Mouse (Mus musculus): ENCODE measurements around the gene Glce. TPM values are rescaled to one million over a fixed set of nuclear protein-coding genes. Genes with fewer than 3 reads are reported as not detected.

Gene Glce
- polyA plus RNA-seq, 1 experiment: 3.3 TPM

DNA sequence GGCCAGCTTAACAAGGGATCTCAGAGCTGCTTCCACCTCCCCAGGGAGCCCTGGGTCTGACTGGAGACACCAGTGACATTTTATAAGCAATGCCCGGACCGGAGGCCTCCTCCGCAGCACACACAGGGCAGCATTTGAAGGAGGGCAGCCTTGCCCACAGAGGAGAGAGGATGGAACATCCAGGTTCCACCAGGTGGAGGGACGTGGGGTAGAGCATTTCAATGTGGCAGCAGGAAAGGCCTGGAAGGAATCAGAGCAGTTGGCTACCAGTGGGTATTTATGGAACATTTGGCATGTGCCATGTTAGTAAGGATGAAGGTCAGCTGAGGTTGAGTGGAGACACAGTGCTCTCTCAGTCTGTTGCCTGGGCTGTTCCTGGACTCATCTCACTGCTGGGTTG lies 36.3 kb upstream of the Glce start:
- no peak overlapping the region for H3K27ac ChIP-seq (ENCODE audit: insufficient read depth, low read depth, low read length)
- TF ChIP-seq CTCF (conservative IDR thresholded peaks at IDR 0.05; ENCODE audit: insufficient read depth, insufficient read length, low read depth, low read length) (no peak), POLR2A (IDR thresholded peaks at IDR 0.05; ENCODE audit: low read depth, low read length) (no peak)
- no peaks in the 10 kb centered on the region for H3K27me3 ChIP-seq (replicated peaks; ENCODE audit: control insufficient read depth, insufficient read depth, low read length)
- peaks cover 4% of the 10 kb centered on the region; the same call in 1 of the 2 replicates for H3K4me1 ChIP-seq (ENCODE audit: control insufficient read depth, insufficient read depth, low read length)
- 91% methylated on average over 4 of the region's 4 CpGs for WGBS
- H3K4me3 ChIP-seq (ENCODE audit: insufficient read depth, low read depth, low read length): no peak overlapping the region
- H3K36me3 ChIP-seq (ENCODE audit: control insufficient read depth, insufficient read depth, low read length): no peaks in the 10 kb centered on the region
- DNase-seq: no peak

DNA sequence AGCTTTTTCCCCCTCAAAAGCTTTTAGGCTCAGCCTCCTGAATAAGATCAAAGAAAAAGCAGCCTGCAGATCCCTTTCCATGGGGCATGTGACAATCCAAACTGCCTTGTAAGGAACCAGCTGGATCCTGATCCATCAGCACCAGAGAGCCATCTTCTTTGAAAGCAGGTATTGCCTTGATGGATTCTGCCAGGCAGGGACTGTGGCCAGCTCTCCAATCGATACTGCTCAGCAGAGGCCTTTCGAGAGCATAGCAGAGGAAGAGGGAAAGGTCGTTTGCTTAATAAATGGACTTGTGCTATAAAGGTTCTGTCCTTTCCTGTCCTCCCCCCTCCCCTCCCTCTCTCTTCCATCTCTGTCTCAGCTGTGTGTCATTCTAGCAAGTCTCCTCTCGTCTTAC lies 33.4 kb upstream of the Glce start:
- 37% methylated on average over 4 of the region's 4 CpGs for WGBS
- H3K4me3 ChIP-seq (ENCODE audit: insufficient read depth, low read depth, low read length): no peak overlapping the region
- H3K36me3 ChIP-seq (ENCODE audit: control insufficient read depth, insufficient read depth, low read length): no peaks in the 10 kb centered on the region
- no peaks in the 10 kb centered on the region for H3K27me3 ChIP-seq (replicated peaks; ENCODE audit: control insufficient read depth, insufficient read depth, low read length)
- H3K27ac ChIP-seq (ENCODE audit: insufficient read depth, low read depth, low read length): no peak overlapping the region
- no peaks in the 10 kb centered on the region for H3K4me1 ChIP-seq (ENCODE audit: control insufficient read depth, insufficient read depth, low read length)
- TF ChIP-seq POLR2A (IDR thresholded peaks at IDR 0.05; ENCODE audit: low read depth, low read length) (no peak), CTCF (conservative IDR thresholded peaks at IDR 0.05; ENCODE audit: insufficient read depth, insufficient read length, low read depth, low read length) (no peak)
- DNase-seq: no peak

DNA sequence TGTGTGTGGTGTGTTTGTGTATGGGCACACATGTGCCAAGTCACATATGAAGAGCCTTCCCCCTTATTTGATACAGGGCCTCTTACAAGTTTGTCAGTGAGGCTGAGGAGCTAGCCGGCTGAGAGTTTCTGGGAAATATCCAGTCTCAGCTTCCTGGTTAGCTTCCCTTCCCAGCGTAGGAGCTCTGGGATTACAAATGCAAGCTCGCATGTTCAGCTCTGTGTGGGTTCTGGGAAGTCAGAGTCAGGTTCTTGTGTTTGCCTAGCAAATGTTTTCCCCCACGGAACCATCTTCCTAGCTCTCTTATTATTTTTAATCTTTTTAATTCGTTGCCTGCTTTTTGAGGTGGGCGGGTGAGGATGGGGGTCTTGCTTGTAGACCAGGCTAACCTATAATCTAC lies 32.9 kb upstream of the Glce start:
- TF ChIP-seq POLR2A (IDR thresholded peaks at IDR 0.05; ENCODE audit: low read depth, low read length) (no peak), CTCF (conservative IDR thresholded peaks at IDR 0.05; ENCODE audit: insufficient read depth, insufficient read length, low read depth, low read length) (no peak)
- no peaks in the 10 kb centered on the region for H3K27me3 ChIP-seq (replicated peaks; ENCODE audit: control insufficient read depth, insufficient read depth, low read length)
- no peak for DNase-seq
- no peak overlapping the region for H3K4me3 ChIP-seq (ENCODE audit: insufficient read depth, low read depth, low read length)
- 88% methylated on average over 6 of the region's 6 CpGs for WGBS
- H3K36me3 ChIP-seq (ENCODE audit: control insufficient read depth, insufficient read depth, low read length): no peaks in the 10 kb centered on the region
- no peak overlapping the region for H3K27ac ChIP-seq (ENCODE audit: insufficient read depth, low read depth, low read length)
- H3K4me1 ChIP-seq (ENCODE audit: control insufficient read depth, insufficient read depth, low read length): no peaks in the 10 kb centered on the region

DNA sequence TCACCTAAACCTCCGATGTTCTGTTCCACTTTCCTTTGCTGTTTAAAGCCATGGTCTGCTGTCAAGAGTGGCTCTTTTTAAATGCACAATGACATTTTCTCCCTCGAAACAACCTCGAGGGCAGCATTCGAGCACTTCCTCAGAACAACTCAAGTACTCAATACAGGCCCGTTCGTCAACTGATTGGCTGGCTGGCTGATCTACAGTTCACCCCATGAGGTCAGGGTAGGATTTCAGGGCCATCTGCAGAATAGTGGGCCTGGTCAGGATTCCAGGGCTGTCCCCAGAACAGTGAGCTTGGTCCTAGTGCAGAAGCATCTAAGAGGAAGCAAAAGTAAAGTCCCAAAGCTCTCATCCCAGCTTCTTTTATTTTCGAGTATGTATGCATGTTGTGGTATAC lies 32.5 kb upstream of the Glce start:
- H3K27ac ChIP-seq (ENCODE audit: insufficient read depth, low read depth, low read length): no peak overlapping the region
- H3K4me1 ChIP-seq (ENCODE audit: control insufficient read depth, insufficient read depth, low read length): no peaks in the 10 kb centered on the region
- no peak for DNase-seq
- H3K4me3 ChIP-seq (ENCODE audit: insufficient read depth, low read depth, low read length): no peak overlapping the region
- TF ChIP-seq POLR2A (IDR thresholded peaks at IDR 0.05; ENCODE audit: low read depth, low read length) (no peak), CTCF (conservative IDR thresholded peaks at IDR 0.05; ENCODE audit: insufficient read depth, insufficient read length, low read depth, low read length) (no peak)
- H3K27me3 ChIP-seq (replicated peaks; ENCODE audit: control insufficient read depth, insufficient read depth, low read length): no peaks in the 10 kb centered on the region
- no peaks in the 10 kb centered on the region for H3K36me3 ChIP-seq (ENCODE audit: control insufficient read depth, insufficient read depth, low read length)
- 81% methylated on average over 7 of the region's 7 CpGs for WGBS

DNA sequence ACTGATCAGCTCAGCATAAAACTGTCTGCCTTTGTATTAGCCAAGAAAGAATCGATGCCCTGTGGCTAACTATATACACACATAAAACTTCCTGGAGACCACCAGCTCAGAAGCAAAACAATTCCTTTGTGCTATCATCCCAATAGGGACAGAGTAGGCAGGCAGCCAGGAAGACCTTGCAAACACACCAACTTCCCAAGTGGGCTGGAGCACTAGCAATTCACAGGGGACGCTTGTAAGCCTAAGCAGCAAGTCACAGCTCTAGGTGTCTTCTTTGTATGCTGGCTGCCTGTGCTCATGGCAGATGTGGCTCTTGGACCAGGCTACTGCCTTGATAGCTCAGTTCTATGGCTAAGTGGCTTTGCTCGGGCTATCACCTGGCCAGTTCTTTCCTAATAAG lies 32.1 kb upstream of the Glce start:
- H3K4me3 ChIP-seq (ENCODE audit: insufficient read depth, low read depth, low read length): no peak overlapping the region
- no peak for DNase-seq
- H3K36me3 ChIP-seq (ENCODE audit: control insufficient read depth, insufficient read depth, low read length): no peaks in the 10 kb centered on the region
- H3K27me3 ChIP-seq (replicated peaks; ENCODE audit: control insufficient read depth, insufficient read depth, low read length): no peaks in the 10 kb centered on the region
- H3K4me1 ChIP-seq (ENCODE audit: control insufficient read depth, insufficient read depth, low read length): no peaks in the 10 kb centered on the region
- TF ChIP-seq CTCF (conservative IDR thresholded peaks at IDR 0.05; ENCODE audit: insufficient read depth, insufficient read length, low read depth, low read length) (no peak), POLR2A (IDR thresholded peaks at IDR 0.05; ENCODE audit: low read depth, low read length) (no peak)
- no peak overlapping the region for H3K27ac ChIP-seq (ENCODE audit: insufficient read depth, low read depth, low read length)
- WGBS: 70% methylated on average over 3 of the region's 3 CpGs

DNA sequence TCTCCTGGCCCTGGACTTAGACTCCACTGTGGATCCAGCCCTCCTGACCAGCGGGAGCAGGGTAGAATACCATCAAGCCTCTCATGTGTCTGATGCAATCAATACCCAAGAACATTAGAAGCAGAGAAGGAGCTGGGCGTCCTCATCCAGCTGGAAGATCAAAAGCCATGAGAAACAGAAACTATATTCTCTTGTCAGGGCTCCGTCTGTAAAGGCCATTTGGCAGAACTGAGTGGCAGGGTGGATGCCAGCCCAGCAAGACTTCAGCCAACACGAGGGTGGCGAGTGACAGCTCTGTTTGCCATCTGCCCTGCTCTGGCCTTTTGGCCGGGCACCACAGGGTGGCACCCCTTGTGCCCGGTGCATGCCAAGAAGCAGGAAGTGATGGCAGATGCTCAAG lies 30.8 kb upstream of the Glce start:
- Histone ChIP-seq H3K27me3 (replicated peaks; ENCODE audit: control insufficient read depth, insufficient read depth, low read length) (no peaks in the 10 kb centered on the region), H3K4me3 (ENCODE audit: insufficient read depth, low read depth, low read length) (no peak overlapping the region), H3K36me3 (ENCODE audit: control insufficient read depth, insufficient read depth, low read length) (no peaks in the 10 kb centered on the region), H3K4me1 (ENCODE audit: control insufficient read depth, insufficient read depth, low read length) (no peaks in the 10 kb centered on the region), H3K27ac (ENCODE audit: insufficient read depth, low read depth, low read length) (no peak overlapping the region)
- WGBS: 64% methylated on average over 7 of the region's 7 CpGs
- no peak for DNase-seq
- no peak for TF ChIP-seq CTCF (conservative IDR thresholded peaks at IDR 0.05; ENCODE audit: insufficient read depth, insufficient read length, low read depth, low read length)
- TF ChIP-seq POLR2A (IDR thresholded peaks at IDR 0.05; ENCODE audit: low read depth, low read length): no peak

DNA sequence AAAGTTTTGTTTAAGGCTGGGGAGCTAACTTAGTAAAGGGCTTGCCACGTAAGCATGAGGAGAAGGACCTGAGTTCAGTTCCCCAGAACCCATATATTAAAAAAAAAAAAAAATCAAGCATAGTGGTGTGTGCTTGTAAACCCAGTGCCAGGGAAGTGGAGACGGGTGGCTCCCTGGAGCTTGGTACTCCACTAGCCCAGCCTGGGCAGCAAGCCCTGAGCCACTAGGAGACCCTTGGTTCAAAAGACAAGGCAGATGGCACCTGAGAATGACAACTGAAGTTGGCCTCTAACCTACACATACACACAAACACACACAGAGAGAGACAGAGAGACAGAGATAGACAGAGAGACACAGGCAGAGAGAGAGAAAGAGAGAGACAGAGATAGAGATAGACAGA lies 30.1 kb upstream of the Glce start:
- Histone ChIP-seq H3K4me1 (ENCODE audit: control insufficient read depth, insufficient read depth, low read length) (no peaks in the 10 kb centered on the region), H3K4me3 (ENCODE audit: insufficient read depth, low read depth, low read length) (no peak overlapping the region), H3K27me3 (replicated peaks; ENCODE audit: control insufficient read depth, insufficient read depth, low read length) (no peaks in the 10 kb centered on the region), H3K36me3 (ENCODE audit: control insufficient read depth, insufficient read depth, low read length) (no peaks in the 10 kb centered on the region), H3K27ac (ENCODE audit: insufficient read depth, low read depth, low read length) (no peak overlapping the region)
- DNase-seq: no peak
- TF ChIP-seq CTCF (conservative IDR thresholded peaks at IDR 0.05; ENCODE audit: insufficient read depth, insufficient read length, low read depth, low read length): no peak
- no peak for TF ChIP-seq POLR2A (IDR thresholded peaks at IDR 0.05; ENCODE audit: low read depth, low read length)
- 95% methylated on average over 2 of the region's 2 CpGs for WGBS

DNA sequence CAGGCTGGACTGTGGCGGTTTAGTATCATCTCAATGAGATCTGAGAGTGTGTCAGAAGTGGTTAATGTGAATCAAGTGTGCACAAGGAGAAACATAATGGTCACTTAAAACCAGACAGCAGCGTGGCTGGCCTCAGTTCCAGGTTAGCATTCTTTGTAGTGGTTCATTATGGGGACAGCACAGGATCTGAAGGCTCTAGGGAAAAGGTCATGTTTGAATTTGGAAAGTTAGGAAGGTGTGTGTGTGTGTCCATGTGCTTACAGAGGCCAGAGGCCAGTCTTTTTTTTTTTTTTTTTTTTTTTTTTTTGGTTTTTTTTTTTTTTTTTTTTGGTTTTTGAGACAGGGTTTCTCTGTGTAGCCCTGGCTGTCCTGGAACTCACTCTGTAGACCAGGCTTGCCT lies 22.7 kb upstream of the Glce start:
- Histone ChIP-seq H3K4me1 (ENCODE audit: control insufficient read depth, insufficient read depth, low read length) (no peaks in the 10 kb centered on the region), H3K27ac (ENCODE audit: insufficient read depth, low read depth, low read length) (no peak overlapping the region), H3K36me3 (ENCODE audit: control insufficient read depth, insufficient read depth, low read length) (no peaks in the 10 kb centered on the region), H3K27me3 (replicated peaks; ENCODE audit: control insufficient read depth, insufficient read depth, low read length) (no peaks in the 10 kb centered on the region), H3K4me3 (ENCODE audit: insufficient read depth, low read depth, low read length) (no peak overlapping the region)
- WGBS: 78% methylated on average over 2 of the region's 2 CpGs
- TF ChIP-seq POLR2A (IDR thresholded peaks at IDR 0.05; ENCODE audit: low read depth, low read length) (no peak), CTCF (conservative IDR thresholded peaks at IDR 0.05; ENCODE audit: insufficient read depth, insufficient read length, low read depth, low read length) (no peak)
- DNase-seq: no peak
